Mouse (Mus musculus): ENCODE results near the gene Ccr9.

Gene Ccr9

GRCm38 (mm10) chr9:123801527-123801926, 123.3 kb downstream of the Ccr9 start:
- no peak for DNase-seq (ENCODE audit: extremely low read depth, low read depth, low spot score)

- no peak for DNase-seq (ENCODE audit: extremely low read depth, low read depth, low spot score)
Measured at GRCm38 (mm10) chr9:123802421-123802820, 124.2 kb downstream of the Ccr9 start.

GRCm38 (mm10) chr9:123802896-123803295, 124.7 kb downstream of the Ccr9 start:
- DNase-seq (ENCODE audit: extremely low read depth, low read depth, low spot score), result no peak

DNA sequence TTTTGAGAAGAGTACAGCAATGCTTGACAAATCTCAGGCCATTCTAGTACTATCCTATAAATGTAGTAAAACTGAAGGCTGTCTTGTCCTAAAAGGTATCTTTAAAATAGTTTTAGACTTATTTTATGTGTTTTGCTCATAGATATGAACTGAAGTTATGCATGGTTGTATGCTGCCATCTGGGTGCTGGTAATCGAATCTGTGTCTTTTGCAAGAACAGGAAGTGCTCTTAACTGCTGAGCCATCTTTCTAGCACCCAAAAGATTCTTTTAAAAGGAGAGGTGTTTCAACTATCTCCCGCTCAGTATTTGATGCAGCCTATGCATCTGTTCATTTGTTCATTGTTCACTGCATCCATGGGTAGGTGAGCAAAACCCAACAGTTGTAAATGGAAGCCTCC, 127.0 kb downstream of the Ccr9 start:
- no peak for DNase-seq (ENCODE audit: extremely low read depth, low read depth, low spot score)

DNA sequence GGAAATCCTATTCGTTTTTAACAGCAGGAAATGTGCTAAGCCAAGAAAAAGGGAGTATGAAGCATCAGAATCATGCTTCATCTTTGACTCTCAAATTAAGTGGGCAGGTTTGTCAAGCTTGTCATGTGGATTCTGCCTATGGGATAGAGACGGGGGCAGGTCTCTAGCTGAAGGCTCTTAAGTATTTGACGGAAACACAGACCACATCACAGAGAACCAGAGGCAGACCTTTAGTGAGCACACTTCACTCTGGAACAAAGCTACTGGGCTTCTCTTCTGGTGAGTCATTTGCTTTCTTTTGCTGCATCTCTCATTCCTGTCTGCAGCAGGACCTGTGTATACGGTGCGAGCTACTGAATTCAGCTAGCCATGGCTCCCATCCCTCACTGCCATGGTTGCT, 128.0 kb downstream of the Ccr9 start, which contains the start of gene Cxcr6:
TSS of gene Cxcr6 (plus strand) at position 209 of the 400 bp plus-strand sequence.
- no peak for DNase-seq (ENCODE audit: extremely low read depth, low read depth, low spot score)

- DNase-seq (ENCODE audit: extremely low read depth, low read depth, low spot score), result no peak
Measured at GRCm38 (mm10) chr9:123808583-123808982, 130.3 kb downstream of the Ccr9 start.

- no peak for DNase-seq (ENCODE audit: extremely low read depth, low read depth, low spot score)
Measured at GRCm38 (mm10) chr9:123811831-123812230, 133.6 kb downstream of the Ccr9 start.

DNA sequence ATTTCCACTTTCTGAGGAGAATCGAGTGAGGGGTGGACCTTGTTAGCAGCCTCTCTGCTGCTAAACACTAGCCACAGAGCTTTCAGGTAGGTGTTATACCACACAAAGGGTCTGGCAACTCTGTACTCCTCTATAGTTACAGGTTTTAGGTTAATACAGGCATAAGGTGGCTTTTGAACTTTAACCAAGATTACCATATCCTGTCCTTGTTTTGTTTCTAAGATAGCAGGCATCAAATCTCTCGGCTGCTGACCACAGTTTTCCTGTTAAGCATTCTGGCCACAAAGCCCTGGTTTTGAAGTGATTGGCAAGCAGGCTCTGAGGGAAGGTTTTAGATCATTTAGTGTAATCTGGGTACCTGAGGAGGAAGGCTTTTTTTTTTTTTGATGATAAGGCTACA, 136.1 kb downstream of the Ccr9 start:
- no peak for DNase-seq (ENCODE audit: extremely low read depth, low read depth, low spot score)

DNA sequence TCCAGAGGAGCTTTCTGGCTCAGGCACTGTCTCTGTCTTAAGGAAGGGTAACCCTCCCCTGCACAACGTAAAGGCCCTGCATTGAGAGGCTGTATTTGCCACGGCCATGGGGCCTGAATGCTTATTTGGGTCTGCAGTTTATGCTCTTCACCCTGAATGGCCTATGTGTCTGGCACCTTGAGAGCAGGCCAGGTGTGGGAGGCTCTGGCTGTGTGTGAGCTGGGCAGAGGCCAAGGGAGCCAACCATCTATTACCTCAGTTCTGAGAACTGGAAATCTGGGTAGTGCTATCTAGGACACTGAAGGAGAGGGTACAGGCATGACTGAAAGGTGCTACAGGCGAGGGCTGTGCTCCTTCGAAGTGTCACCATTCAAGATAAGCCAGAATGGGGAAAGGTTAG, 136.6 kb downstream of the Ccr9 start:
- peak; percentile 21 for DNase-seq (ENCODE audit: extremely low read depth, low read depth, low spot score)

DNA sequence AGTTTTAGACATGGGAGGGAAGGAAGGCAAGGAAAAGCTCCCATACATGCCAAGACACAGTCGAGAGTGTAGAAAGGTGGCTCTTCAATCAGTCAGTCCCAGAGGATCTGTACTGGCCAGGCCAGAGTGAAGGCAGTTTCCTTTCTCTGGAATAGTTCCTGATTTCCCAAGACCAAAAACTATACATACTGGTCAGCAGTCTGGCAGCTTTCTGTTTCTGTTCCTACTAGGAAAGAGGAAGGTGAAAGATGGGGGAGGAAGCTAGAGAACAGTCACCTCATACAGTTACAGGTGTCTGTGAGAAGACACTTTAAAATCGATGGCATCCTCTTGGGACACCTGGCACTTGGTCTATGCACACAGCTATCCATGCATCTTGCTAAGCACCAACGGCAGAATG, 137.2 kb downstream of the Ccr9 start:
- no peak for DNase-seq (ENCODE audit: extremely low read depth, low read depth, low spot score)

DNA sequence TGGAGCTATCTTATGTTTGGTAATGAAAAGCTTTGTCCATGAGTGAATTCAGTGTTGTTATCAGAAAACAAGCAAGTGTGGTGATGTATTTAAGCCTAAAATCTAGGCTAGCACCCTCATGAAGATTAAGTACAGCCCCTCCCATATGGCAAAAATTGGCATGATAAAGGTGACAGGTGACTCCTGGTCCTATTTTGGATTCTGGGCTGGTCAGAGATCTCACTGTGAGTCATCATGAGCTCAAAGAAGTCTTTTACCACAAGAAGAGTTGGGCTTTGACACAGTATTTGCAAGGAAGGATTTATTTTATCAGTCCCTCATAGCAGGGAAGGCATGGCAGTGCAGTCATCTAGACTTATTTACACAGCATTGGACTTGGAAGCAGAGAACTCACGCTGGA, 137.8 kb downstream of the Ccr9 start:
- DNase-seq (ENCODE audit: extremely low read depth, low read depth, low spot score), result no peak

GRCm38 (mm10) chr9:123818601-123819000, 140.4 kb downstream of the Ccr9 start:
- DNase-seq (ENCODE audit: extremely low read depth, low read depth, low spot score), result no peak

DNA sequence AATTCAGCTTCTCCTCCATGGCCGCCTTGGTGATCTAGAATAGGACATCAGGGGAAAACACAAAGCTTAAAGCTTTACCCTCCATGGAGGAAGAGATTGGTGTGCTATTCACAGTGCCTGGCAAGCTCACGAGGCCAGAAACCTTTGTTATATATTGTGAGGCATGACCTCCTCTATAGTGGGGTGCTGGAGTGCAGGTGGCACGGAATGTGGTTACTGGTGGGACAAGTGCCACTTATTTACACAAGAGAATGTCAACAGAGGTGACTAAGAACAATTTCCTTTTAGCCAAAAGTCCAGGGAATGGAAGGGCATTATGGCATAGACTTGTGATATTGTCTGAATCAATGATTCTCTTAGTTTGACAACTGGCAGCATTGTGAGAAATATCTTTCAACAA, 148.4 kb downstream of the Ccr9 start:
- no peak for DNase-seq (ENCODE audit: extremely low read depth, low read depth, low spot score)

DNA sequence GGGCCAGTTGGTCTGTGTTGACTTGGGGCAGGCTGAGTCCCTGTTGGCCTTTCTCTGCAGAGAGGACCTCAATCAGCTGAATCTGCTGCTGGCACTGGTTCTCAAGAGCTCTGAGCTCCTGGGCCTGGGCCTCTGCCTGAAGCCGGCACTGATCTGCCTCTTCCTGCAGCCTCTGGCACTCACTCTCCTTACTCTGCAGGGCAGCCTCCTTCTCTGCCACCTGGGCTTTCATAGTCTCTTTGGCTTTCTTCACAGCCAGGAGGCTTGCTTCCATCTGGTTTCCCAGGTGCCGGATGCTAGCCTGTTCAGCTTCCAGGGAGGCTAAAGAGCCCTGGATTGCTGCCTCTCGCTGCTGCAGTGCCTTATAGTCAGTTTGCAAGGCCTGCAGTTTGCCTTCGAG, 150.7 kb downstream of the Ccr9 start:
- no peak for DNase-seq (ENCODE audit: extremely low read depth, low read depth, low spot score)

Data from fat pad, adult 2 months (tissue).